Mouse (Mus musculus) cerebellum, postnatal 10 days (tissue): ENCODE measurements at regions not wholly inside any gene's neighbourhood (a gene's known extent, or its start where the extent isn't known, plus 50 kb on each side); places are given as distances from the start of the nearest gene placed in this dataset.

Experiments used
- DNase-seq, 2 experiments: peaks; one replicate each; pipeline ENCODE4 v3.0.0; 2021; ENCODE audit warnings: mixed read lengths in 2 of 2

DNA sequence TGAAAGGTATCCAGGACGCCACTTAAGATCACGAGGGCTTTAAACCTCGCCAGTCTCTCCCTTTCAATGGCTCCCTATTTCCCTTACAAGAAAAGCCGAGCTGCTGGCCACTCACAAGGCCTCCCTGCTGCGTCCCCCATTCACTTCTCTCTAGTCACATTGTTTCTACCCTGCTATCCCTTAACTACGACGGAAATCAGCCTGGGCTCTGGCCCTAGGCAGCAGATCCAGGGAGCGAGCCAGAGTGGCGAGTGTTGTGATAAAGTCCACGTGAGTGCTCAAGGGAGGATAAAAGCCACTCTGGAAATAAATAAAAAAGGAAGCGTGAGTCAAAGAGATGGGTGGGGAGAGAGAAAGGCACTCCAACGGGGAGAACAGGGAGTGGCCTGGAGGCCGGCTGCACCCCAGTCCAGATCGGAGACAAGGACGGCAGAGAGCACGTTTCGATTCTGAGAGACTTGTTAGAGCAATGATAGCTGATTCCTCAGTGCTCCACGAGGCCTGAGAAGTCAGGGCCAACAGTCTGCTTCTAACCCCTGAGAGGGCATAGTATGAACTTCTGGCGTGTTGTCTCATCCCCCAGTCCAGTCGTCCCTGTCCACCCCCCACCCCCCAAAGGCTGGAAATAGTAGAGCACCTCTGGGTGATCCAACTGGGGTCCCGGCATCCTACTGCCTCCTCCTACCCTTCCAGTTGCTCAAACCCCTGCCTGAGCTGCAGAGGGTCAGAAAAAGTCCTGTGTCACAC, 84.8 kb upstream of the Calm2 start:
- peak; percentile 28 to 35 for DNase-seq

DNA sequence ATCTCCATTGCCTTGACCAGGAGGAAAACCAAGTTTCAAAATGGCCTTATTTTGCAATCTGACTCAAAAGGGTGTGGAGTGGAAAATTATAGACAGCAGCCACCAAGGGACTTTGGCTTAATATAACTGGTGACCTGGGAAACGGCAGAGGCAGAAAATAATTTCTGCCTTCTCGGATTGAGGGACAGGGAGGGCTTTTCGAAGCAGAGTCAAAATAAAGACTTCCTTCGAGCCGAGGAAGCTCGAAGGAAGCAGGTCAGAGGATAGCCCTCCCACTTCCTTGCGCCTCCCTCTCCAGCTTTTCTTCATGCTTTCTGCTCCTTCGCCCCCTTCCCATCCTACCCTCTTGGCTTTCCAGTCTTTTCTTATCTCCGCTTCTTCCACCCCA, 85.4 kb upstream of the Calm2 start:
- no peak for DNase-seq

DNA sequence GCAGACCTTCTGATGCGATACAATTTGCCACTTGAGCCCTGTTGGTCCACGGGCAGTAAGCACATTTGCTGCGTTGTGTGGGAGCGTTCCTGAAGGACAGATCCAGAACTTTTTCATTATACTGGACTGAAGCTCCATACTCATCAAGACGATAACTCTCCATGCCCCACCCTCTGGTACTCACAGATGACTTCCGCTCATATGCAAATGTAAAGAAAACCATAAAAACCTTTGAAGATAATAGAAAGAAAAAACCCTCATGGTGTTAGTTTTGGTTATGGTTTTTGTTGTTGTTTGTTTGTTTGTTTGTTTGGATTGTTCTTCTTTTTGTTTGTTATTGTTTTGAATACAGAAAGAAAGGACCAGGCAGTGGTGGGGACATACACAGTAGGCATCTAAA, 86.0 kb upstream of the Calm2 start:
- DNase-seq: no peak

DNA sequence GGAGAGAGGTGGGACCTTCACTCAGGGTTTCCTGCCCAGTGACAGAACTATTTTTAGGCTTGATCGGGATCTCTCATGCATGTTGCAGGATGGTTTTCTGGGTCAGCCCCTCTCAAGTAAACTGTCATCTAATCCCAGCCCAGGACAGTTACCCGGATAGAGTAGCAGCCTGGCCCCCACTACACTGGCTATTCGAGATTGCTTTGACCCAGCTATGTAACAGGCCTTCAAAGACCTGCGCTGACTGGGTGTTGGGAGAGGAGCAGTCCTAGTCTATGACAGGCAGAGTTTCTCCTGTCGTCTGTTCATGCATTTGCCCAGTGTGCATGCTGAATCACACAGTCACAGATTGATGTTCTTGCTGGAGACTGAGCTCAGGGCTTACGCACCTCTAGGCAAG, 86.2 kb upstream of the Epcam start:
- no peak for DNase-seq

DNA sequence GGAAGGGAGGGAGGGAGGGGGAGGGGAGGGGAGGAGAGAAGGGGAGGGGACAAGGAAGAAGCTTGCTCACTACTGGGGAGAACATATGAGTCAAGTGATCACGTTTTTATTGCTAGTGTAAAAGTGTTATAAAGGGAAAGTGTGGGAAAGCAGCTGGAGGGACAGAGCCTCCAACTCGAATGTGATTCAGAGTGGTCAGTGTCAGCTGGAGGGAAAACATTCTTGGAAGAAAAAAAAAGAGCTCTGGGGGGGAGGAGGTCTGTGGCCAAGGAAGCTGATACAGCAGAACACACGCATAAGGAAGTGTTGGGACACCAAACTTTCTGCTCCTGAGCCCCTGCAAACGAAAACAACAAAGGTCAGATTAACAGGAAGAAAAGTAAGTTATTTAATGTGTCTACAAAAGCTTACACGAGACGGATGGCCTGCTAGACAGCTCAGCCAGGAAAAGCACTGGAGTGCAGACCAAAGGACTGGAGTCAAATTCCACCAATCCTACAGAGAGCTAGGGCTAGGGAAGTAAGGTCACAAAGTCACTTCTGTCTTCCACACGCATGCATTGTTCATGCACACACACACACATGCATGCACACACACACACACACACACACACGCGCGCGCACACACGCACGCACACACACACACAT, 85.1 kb upstream of the Epcam start:
- no peak for DNase-seq

DNA sequence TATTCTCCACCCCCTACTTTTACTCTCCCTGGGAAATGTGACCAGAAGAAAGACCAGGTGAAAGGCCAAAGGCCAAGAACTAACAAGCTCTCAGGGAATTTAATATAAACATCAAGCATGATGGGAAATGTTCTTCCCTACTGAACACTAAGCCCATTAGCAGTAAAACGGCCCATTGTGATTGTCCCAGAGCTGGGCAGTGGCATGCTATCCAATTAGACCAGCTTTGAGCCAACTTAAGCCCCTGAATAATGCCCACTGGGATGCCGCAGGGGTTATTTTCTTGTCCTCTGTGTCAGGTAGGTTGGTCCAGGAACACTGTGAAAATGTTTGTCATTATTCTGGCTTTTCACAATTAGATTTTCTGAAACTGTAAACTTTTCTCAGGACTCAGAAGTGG, 81.2 kb upstream of the Epcam start:
- DNase-seq: no peak

DNA sequence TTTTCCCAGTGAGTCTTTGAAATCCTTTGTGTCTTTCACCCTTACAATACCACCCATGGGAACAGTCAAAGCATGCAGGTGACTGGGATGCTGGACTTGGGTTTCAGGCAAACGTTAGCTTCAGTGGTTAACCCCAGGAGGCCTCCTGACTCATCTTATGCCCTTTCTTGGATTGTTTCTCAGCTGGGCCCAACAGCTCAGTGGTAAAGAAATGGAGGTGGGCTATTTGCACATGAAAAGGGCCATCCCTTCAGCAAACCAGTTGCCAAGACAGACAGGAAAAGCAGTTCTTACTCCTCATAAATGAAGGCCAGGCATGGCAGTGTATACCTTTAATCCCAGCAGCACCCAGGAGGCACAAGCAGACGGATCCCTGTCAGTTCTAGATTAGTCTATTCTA, 77.4 kb upstream of the Epcam start:
- DNase-seq: no peak

DNA sequence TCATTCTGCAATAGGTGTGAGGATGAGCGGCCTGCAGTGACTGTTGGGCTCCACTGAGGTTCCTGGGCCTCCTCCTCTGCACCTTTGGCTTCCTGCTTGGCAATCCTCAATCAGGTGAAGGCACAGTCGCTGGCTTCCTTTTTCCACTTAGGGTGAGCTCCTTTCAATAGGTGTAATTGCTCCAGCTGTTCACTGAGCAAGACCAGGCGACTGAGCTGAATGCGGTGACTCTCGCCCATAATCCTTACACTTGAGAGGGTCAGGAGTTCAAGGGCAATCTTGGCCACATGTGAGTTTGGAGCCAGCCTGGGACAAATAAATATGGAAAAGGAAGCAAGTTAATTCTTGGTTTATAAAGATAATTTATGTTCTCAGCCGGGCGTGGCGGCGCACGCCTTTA, 76.1 kb upstream of the Epcam start:
- DNase-seq: no peak

DNA sequence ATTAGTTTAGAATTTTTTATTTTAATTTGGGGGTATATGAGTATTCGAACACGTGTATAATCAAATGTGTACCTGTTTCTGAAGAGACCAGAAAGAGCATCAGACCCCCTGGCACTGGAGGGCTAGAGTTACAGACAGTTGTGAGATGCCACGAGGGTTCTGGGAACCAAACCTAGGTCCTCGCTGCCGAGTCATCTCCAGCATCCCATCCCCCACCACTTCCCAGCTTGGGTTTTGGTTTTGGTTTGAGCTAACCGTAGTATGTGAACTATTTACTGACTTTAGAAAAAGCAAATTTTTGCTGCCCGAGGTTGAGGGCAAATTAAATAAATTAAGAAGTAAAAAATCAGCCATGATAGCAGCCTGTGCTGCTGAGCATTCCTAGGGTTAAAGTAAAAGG, 74.9 kb upstream of the Epcam start:
- DNase-seq: no peak

DNA sequence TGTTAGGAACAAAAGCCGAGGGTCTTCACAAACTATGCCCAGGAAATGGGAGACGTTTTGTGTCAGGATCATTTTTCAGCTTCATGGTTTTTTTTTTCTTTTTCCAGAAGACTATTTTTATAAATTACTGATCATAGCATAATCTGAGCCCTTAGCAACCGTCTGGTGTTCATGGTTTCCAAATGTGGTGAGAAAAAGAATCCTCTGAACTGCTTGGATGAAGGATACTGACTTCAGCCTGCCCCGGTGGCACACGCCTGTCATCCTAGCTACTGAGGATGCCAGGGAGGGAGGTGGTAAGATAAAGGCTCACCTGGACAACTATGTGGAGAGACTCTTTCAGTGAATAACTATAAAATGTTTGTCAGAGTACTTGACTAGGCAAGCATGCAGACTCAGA, 72.4 kb upstream of the Epcam start:
- DNase-seq: no peak

DNA sequence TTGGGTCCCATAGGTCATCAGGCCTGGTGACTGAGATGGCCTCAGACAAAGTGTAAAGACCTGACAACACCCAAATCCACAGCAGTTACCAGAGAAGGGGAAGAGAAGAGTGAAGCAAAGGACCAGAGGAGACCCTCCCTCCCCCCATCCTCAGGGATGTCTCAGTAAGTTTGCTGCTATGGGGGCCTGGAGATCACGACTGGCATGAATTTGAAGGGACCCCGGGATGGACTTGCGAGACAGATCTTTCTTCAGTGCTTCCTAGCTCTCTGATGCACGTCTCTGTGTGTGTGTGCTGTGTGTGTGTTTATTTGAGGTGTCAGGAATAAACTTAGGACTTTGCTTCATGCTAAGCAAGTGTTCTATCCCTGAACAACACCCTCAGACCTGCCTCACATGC, 70.1 kb upstream of the Epcam start:
- no peak for DNase-seq

DNA sequence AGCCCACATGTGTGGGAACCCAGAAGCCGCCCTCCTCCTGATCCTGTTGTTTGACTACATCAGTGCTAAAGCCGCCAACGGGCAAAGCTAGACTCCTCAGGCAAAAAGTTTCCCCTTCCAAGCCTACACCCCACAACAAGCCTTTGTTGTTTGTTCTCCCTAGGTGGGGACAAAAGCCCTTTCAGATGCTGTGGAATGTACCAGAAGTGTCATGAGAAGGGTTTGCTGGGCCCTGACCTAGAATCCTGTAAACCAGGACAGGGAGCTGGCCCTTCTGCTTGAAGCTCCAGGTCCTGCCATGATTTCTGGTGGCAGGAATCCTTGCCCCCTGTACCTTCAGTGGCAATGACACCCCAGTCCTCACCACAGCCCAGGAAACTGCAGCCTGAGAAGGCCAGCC, 69.5 kb upstream of the Epcam start:
- DNase-seq: no peak

DNA sequence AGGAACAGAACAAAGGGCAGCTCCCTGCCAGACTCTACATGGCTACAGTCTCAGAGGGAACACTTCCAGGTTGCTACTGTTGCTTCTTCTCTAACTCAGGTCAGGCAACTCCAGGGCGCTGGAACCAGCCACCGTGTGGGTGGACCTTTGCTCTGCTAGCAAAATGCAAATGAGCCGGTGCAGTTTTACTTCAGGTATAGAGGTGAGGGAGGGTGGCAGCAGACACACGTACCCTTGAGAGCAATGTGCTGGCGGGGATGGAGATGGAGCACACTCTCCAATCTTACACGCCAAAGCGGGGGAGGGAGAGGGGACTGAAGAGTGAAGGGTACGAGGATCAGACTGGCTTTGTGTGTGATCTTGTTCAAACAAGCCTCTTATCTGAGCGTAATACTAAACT, 68.8 kb upstream of the Epcam start:
- no peak for DNase-seq

DNA sequence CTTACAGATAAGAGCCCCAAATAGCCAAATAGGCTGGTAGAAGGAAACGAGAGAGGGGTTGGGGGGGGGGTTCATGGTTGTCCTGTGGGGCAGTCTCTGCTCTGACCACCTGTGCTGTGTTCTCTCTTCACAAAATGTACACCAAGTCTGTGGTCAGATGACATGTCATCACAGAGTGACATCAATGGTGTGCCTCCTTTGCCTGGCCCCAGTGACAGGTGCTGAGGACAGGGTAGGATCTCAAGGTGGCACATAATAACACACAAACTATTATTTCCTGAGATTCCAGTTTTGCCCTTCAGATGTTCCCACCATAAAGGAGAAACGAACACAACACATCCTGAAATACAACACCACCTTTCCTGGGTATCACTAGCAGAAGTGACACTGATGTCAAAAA, 68.3 kb upstream of the Epcam start:
- DNase-seq: no peak

DNA sequence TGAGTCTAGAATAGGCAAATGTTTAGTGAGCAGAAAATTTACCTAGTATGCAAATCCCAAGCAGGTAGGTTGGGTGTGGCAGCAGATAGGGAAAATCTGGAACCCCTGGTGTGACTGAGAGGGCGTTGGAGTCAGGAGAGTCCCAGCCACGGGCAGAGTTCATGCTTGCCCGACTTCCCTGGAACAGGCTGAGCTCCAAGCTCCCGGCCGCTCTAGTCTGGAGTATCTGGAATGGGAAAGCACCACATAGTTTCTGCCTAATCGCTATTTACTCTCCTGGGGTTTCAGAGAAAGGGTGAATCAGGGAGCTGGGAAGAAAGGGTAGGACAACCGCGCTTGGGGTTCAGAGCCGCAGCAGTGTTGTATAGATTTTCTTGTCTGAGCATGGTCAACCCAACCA, 65.8 kb upstream of the Epcam start:
- no peak for DNase-seq

DNA sequence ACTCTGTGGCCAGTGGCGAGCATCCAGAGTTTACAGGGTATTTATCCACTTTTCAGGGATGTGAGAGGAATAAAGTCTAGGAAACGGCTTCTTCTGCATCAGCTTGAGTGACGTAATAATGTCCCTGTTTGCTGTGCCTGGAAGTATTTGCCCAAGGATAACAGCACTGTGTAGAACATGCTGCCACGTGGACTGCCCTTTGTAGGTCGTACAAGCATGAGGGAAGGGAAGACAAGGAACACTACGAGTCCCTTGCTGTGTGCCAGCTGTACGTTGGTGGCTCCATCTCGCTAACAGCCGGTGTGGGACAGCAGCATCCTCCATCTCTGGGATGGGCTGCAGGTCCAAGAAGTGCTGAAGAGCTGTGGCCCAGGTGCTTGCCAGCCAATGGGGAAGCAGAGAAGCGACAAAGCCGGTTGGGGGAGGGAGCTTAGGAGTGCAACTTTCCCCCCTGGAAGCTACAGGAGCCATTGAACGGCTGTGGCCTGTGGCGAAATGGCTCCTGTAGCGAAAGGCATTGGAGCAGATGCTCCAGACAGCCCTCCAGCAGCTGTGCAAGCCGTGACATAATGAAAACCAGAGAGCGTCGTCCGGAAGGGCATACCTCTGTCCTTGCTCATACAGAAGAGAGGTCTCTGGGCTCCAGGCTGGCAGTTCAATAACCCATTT, 65.0 kb upstream of the Epcam start:
- DNase-seq: peak; percentile 46 to 47

DNA sequence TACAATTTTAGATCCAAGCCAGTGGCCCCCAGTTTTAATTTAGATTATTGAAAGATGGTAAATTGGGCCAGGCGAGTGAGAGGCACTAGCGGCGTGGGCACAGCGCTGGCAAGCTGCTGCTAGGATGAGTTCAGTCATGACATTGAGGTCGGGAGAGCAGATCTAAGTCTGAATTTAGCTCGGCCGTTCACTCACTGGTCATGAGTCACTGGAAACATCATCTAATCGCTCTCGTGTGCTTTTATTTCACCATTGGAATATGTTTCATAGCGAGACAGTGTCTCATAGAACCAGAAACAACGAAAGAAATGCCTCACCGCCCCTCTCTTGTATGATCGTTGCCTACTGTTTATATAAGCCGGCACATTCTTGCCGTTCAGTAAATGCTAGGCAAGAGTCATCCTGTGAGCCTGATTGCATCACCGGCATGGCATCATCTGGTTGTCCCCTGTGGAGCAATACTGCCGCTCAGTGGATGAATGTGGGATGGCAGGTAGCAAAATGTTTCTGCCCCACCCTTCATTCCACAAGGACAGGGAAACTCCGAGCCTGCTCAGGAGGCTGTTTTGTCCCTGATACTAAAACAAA, 64.3 kb upstream of the Epcam start:
- DNase-seq: peak; percentile 96 to 98

DNA sequence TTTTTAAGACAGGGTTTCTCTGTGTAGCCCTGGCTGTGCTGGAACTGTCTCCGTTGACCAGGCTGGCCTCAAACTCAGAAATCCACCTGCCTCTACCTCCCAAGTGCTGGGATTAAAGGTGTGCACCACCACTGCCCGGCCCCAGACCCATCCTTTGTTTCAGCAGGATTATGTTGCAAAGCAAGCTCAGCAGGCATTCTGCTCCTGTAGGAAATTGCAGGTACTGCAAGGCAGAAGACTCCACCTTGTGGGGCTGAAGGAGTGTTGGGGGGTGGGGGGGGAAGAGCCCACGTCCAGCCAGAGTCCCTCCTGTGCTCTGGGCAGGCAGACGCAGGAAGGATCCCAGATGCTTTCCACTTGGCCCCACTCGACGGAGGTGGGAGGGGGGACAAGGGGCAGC, 52.2 kb upstream of the Epcam start:
- DNase-seq: no peak

DNA sequence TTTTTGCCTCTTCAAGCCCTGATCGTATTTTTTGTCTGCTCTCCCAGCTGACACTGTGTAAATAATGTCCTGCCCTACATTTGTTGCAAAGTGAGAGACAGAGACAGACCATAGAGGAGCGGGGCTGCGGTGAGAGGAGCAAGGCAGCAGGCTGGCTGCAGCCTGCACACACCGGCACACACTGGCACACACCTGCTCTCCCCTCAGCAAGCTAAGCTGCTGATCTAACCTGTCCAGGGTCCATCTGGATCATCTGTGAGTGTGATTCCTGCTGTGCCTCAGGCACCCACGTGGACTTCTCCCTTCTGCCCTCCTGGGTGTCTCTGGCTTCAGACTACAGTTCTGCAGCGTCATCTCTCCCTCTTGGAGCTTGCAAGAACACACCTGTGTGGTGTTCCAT, 50.4 kb upstream of the Epcam start:
- DNase-seq: no peak
